Mouse (Mus musculus) liver, embryonic 16.5 days (tissue): ENCODE measurements around the gene Plac9a. TPM values are rescaled to one million over a fixed set of nuclear protein-coding genes. Genes with fewer than 3 reads are reported as not detected.
"Not testable (repeated sequence)": the region's sequence is repeated elsewhere in the genome, so short reads cannot be mapped to it uniquely, and the experiment has no call there.

Source experiments
- ATAC-seq: fragments of 200-750 bp; cut with Nextera tagmentation; 2 replicates; pipeline ENCODE4 v1.8.0; 2017; ENCODE audit warnings: low read depth, mild to moderate bottlenecking, moderate number of reproducible peaks, moderate library complexity
- H3K27ac ChIP-seq: fragments of 300-500 bp; sonication (generic); 2 replicates; pipeline ENCODE4 v1.5.1; 2014; ENCODE audit warnings: mild to moderate bottlenecking, low read length
- H3K27me3 ChIP-seq: fragments of 300-500 bp; sonication (generic); 2 replicates; pipeline ENCODE4 v1.6.1; 2014; ENCODE audit warnings: low read depth, low read length, mixed read lengths; ENCODE audit not compliant: control insufficient read depth, insufficient read depth
- H3K36me3 ChIP-seq: fragments of 300-500 bp; sonication (generic); 2 replicates; pipeline ENCODE4 v1.6.1; 2014; ENCODE audit warnings: mild to moderate bottlenecking; ENCODE audit not compliant: control insufficient read depth, insufficient read depth
- H3K4me1 ChIP-seq: fragments of 300-500 bp; sonication (generic); 2 replicates; pipeline ENCODE4 v1.6.1; 2014; ENCODE audit warnings: low read depth, low read length, mixed read lengths; ENCODE audit not compliant: control insufficient read depth
- H3K4me2 ChIP-seq: fragments of 300-500 bp; sonication (generic); 2 replicates; pipeline ENCODE4 v1.6.1; 2014; ENCODE audit warnings: low read depth, low read length, mixed read lengths
- H3K4me3 ChIP-seq: fragments of 300-500 bp; sonication (generic); 2 replicates; pipeline ENCODE4 v1.5.1; 2014; ENCODE audit warnings: low read depth, mild to moderate bottlenecking, low read length
- H3K9ac ChIP-seq: fragments of 300-500 bp; sonication (generic); 2 replicates; pipeline ENCODE4 v1.6.1; 2014; ENCODE audit warnings: low read depth, low read length
- H3K9me3 ChIP-seq: fragments of 300-500 bp; sonication (generic); replicated peaks from 2 replicates; pipeline ENCODE4 v1.6.1; 2016; ENCODE audit warnings: low read length; ENCODE audit not compliant: control insufficient read depth
- WGBS: fragments of 180-500 bp; shearing (Covaris S2); extraction: QIAGEN DNeasy Blood & Tissue Kit; methylation state at CpG from one replicate; pipeline ENCODE4 v1.1.7; 2014; ENCODE audit not compliant: insufficient replicate concordance; 5-methylcytosine and 5-hydroxymethylcytosine counted together
- polyA plus RNA-seq: library from polyadenylated mRNA; unstranded; fragments of >200 nt; fragmentation: Nextera tagmentation; extraction: Ambion mirVana; gene quantifications from 2 replicates; pipeline ENCODE4 v1.2.1, GENCODE M21; 2015

Gene Plac9a
- not detected in 2 replicates for polyA plus RNA-seq

- H3K9ac ChIP-seq, H3K27me3 ChIP-seq, H3K4me2 ChIP-seq, ATAC-seq, H3K4me1 ChIP-seq, H3K9me3 ChIP-seq, H3K4me3 ChIP-seq, H3K36me3 ChIP-seq, H3K27ac ChIP-seq: not testable (repeated sequence)
- WGBS, result no CpG with 5 or more reads among the region's 10 CpGs
These were observed at the start of gene Plac9a for GRCm38 (mm10) chr14:25903000-25903399. TSS of gene Plac9a (minus strand) at chr14:25903100.

GRCm38 (mm10) chr14:25938004-25938403 is 35.1 kb upstream of the Plac9a start, which contains the start of gene Cphx1:
TSS of gene Cphx1 (plus strand) at chr14:25938304.
- not testable (repeated sequence) for ATAC-seq, H3K9ac ChIP-seq, H3K4me3 ChIP-seq, H3K36me3 ChIP-seq, H3K4me2 ChIP-seq, H3K27ac ChIP-seq, H3K27me3 ChIP-seq, H3K4me1 ChIP-seq, H3K9me3 ChIP-seq
- WGBS, result no CpG with 5 or more reads among the region's 8 CpGs

- H3K9me3 ChIP-seq, H3K4me1 ChIP-seq, H3K27ac ChIP-seq, H3K9ac ChIP-seq, H3K4me3 ChIP-seq, H3K4me2 ChIP-seq, H3K27me3 ChIP-seq, H3K36me3 ChIP-seq: not testable (repeated sequence)
- peak; percentile 94 for ATAC-seq
- no CpG with 5 or more reads among the region's 5 CpGs for WGBS
These were observed 34.1 kb upstream of the Plac9a start for GRCm38 (mm10) chr14:25936867-25937630.

GRCm38 (mm10) chr14:25927562-25927881 is 24.6 kb upstream of the Plac9a start, which contains the start of gene Tmem254a:
TSS of gene Tmem254a (minus strand) at chr14:25927672.
- not testable (repeated sequence) for H3K9me3 ChIP-seq, H3K4me2 ChIP-seq, H3K27ac ChIP-seq, H3K27me3 ChIP-seq, H3K9ac ChIP-seq, H3K36me3 ChIP-seq, H3K4me1 ChIP-seq, H3K4me3 ChIP-seq
- no CpG with 5 or more reads among the region's 10 CpGs for WGBS
- peak; percentile 84 for ATAC-seq

GRCm38 (mm10) chr14:25926814-25927561 is 24.1 kb upstream of the Plac9a start:
- H3K4me3 ChIP-seq, H3K27ac ChIP-seq, H3K9ac ChIP-seq, H3K36me3 ChIP-seq, H3K4me1 ChIP-seq, H3K9me3 ChIP-seq, H3K27me3 ChIP-seq, H3K4me2 ChIP-seq: not testable (repeated sequence)
- no CpG with 5 or more reads among the region's 44 CpGs for WGBS
- ATAC-seq, result peak; percentile 69

GRCm38 (mm10) chr14:25918427-25919170 is 15.7 kb upstream of the Plac9a start:
- not testable (repeated sequence) for ATAC-seq, H3K27ac ChIP-seq, H3K4me1 ChIP-seq, H3K27me3 ChIP-seq, H3K4me3 ChIP-seq, H3K9me3 ChIP-seq, H3K9ac ChIP-seq, H3K36me3 ChIP-seq, H3K4me2 ChIP-seq
- WGBS, result no CpG with 5 or more reads among the region's 5 CpGs

- not testable (repeated sequence) for H3K36me3 ChIP-seq, H3K4me1 ChIP-seq, H3K4me3 ChIP-seq, H3K9me3 ChIP-seq, H3K4me2 ChIP-seq, H3K27ac ChIP-seq, H3K27me3 ChIP-seq, H3K9ac ChIP-seq, ATAC-seq
- no CpG with 5 or more reads among the region's 8 CpGs for WGBS
These were observed 6.1 kb upstream of the Plac9a start for GRCm38 (mm10) chr14:25908976-25909375.

- not testable (repeated sequence) for H3K27ac ChIP-seq, H3K27me3 ChIP-seq, H3K9ac ChIP-seq, H3K4me1 ChIP-seq, H3K36me3 ChIP-seq, H3K4me2 ChIP-seq, H3K4me3 ChIP-seq, H3K9me3 ChIP-seq, ATAC-seq
- WGBS, result no CpG with 5 or more reads among the region's 9 CpGs
These were observed 4.4 kb upstream of the Plac9a start for GRCm38 (mm10) chr14:25907272-25907671.

GRCm38 (mm10) chr14:25905243-25905642 is 2.3 kb upstream of the Plac9a start:
- not testable (repeated sequence) for H3K9ac ChIP-seq, H3K27ac ChIP-seq, H3K4me1 ChIP-seq, H3K4me2 ChIP-seq, H3K27me3 ChIP-seq, ATAC-seq, H3K4me3 ChIP-seq, H3K36me3 ChIP-seq, H3K9me3 ChIP-seq
- WGBS, result 50% methylated on average over 1 of the region's 5 CpGs
